Mouse (Mus musculus): ENCODE data around the gene Vps35l.

Gene Vps35l

DNA sequence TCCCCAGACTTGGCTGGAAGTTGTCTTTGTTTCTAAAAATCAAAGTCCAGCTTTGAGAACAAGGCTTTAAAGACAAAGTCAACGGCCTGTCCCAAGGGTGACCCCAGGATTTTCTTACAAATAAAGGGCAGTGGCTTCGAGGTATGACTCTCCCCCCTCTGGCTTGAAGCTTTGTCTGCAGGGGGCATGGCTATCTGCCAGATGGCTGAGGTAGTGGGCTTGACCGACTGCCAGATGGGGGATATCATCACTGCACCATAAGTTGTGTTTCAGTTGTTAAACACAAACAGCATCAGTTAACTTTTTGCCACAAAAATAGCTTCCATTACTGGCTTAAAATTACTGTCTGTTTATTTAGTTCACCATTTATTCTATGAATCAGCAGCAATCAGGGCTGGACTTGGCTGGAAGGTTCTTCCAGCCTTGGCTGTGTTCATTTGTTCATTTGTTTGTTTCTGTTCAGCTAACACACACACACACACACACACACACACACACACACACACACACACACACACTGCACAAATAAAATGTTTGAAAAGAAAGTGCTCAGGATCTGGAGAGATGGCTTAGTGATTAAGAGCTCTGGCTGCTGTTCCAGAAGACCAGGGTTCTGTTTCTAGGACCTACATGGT lies 149.1 kb downstream of the Vps35l start:
- no peak for DNase-seq
